ENCODE assay signal across 28 mouse cellular contexts in the genomic region with DNA sequence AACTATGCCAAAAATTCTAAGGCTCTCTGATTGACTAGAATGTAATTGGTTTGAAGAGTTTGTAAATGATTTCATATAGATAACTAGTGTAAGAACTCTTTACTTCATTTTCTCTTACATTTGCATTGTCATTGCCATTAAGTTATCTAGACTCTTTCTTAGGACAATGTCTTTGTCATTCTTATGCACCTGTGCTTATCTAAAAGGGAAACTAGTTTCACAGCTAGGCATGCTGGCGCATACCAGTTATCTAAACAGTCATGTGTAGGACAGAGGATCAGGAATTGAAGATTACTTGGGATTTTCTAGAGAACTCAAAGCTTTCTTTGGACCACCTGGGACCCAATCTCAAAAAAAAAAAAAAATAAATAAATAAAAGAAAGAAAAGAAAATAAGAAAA.
"Had no signal": no experiment of that assay in that cellular context is flagged by ENCODE, and none has a peak within 500 bp of the region (broad histone marks: within the 10 kb centered on the region; RNA-seq: fewer than 3 reads in every experiment).

No protein-coding gene starts in this region.

- DNase-seq: left cerebral cortex, postnatal 4 days; liver; liver, embryonic 13.5 days; liver, postnatal 0 days; lung, adult 18-20 months; lung, adult 2 months; lung, postnatal 10 days; lung, postnatal 14 days; lung, postnatal 36 days; lung, postnatal 4 days; midbrain, embryonic 14.5 days had no signal

- H3K36me3 ChIP-seq: limb, embryonic 10.5 days; limb, embryonic 12.5 days; limb, embryonic 13.5 days; limb, embryonic 15.5 days; liver, embryonic 12.5 days; liver, embryonic 13.5 days; liver, embryonic 15.5 days; lung, embryonic 15.5 days; midbrain, embryonic 10.5 days; midbrain, embryonic 12.5 days; midbrain, embryonic 13.5 days; midbrain, embryonic 15.5 days; neural tube, embryonic 12.5 days had no signal

- H3K4me1 ChIP-seq: limb, embryonic 10.5 days; limb, embryonic 12.5 days; limb, embryonic 13.5 days; limb, embryonic 15.5 days; liver, embryonic 12.5 days; liver, embryonic 13.5 days; liver, embryonic 15.5 days; lung, embryonic 15.5 days; megakaryocyte, embryonic 14.5 days; midbrain, embryonic 10.5 days; midbrain, embryonic 12.5 days; midbrain, embryonic 13.5 days; midbrain, embryonic 15.5 days; neural tube, embryonic 12.5 days had no signal

- H3K27ac ChIP-seq: limb, embryonic 10.5 days; limb, embryonic 12.5 days; limb, embryonic 13.5 days; limb, embryonic 15.5 days; liver, embryonic 12.5 days; liver, embryonic 13.5 days; liver, embryonic 14.5 days; liver, embryonic 15.5 days; lung, embryonic 15.5 days; macrophage; midbrain, embryonic 10.5 days; midbrain, embryonic 12.5 days; midbrain, embryonic 13.5 days; midbrain, embryonic 15.5 days; neural tube, embryonic 12.5 days had no signal

- H3K27me3 ChIP-seq: limb, embryonic 12.5 days; limb, embryonic 13.5 days; limb, embryonic 15.5 days; liver, embryonic 12.5 days; liver, embryonic 13.5 days; liver, embryonic 15.5 days; lung, embryonic 15.5 days; megakaryocyte, embryonic 14.5 days; midbrain, embryonic 12.5 days; midbrain, embryonic 13.5 days; midbrain, embryonic 15.5 days; neural tube, embryonic 12.5 days had no signal

- H3K9ac ChIP-seq: limb, embryonic 12.5 days; limb, embryonic 13.5 days; limb, embryonic 15.5 days; liver, embryonic 12.5 days; liver, embryonic 13.5 days; liver, embryonic 14.5 days; liver, embryonic 15.5 days; liver, postnatal 0 days; lung, embryonic 14.5 days; lung, embryonic 15.5 days; midbrain, embryonic 12.5 days; midbrain, embryonic 13.5 days; midbrain, embryonic 15.5 days; neural tube, embryonic 12.5 days had no signal

- H3K4me3 ChIP-seq: limb, embryonic 10.5 days; limb, embryonic 12.5 days; limb, embryonic 13.5 days; limb, embryonic 15.5 days; liver, embryonic 12.5 days; liver, embryonic 13.5 days; liver, embryonic 15.5 days; lung, embryonic 15.5 days; megakaryocyte, embryonic 14.5 days; midbrain, embryonic 10.5 days; midbrain, embryonic 12.5 days; midbrain, embryonic 13.5 days; midbrain, embryonic 15.5 days; myocyte; neural tube, embryonic 12.5 days had no signal

- H3K9me3 ChIP-seq: limb, embryonic 10.5 days; limb, embryonic 12.5 days; limb, embryonic 13.5 days; limb, embryonic 15.5 days; liver, embryonic 12.5 days; liver, embryonic 13.5 days; liver, embryonic 15.5 days; lung, embryonic 15.5 days; midbrain, embryonic 10.5 days; midbrain, embryonic 12.5 days; midbrain, embryonic 13.5 days; midbrain, embryonic 15.5 days; neural tube, embryonic 12.5 days had no signal
